Mouse (Mus musculus) kidney, postnatal 10 days (tissue): ENCODE results near the gene Lin37.

Experiments used
- DNase-seq: peaks from one replicate; pipeline ENCODE4 v3.0.0; 2021; ENCODE audit warnings: mixed read lengths

Gene Lin37

GRCm38 (mm10) chr7:30559443-30559954 lies at the start of gene Lin37:
TSS of gene Lin37 (minus strand) at chr7:30559838.
- DNase-seq = peak; percentile 98

DNA sequence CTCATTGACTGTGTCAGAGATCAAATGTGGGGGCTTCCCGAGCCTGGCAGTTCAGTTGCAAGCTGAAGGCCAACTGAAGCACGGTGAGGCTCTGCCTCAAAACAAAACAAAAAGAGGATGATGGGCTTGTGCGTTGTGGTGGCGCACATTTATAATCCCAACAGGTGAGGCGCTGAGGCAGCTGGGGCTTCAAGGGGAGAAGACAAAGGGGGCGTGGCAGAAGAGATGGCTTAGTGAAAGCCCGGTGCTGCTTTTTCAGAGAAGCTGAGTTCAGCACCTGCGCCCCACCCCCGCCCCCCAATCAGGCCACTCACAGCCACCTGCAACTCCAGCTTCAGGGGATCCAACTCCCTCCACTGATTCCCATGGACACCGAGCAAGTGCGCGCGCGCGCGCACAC lies 48.8 kb upstream of the Lin37 start:
- DNase-seq = no peak

- DNase-seq = peak; percentile 82
Observed at GRCm38 (mm10) chr7:30607706-30608309, 48.2 kb upstream of the Lin37 start.

DNA sequence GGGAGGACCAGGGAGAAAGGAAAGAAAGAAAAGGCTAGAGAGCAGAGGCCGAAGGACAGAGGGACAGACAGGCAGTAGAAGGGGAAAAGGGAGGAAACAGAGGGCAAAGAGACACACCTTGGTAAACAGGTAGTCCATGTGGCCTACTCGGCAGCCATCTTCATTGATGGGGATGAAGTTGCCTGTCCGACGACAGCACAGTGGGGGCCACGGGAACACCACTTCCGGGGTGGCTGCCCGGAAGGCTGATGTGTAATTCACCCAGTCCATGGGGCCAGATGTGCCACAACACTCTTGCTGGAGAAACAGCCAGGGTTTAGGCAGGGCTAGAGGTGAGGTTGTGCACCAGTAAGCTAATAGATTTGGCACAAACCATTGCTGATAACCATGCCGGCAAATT lies 45.3 kb upstream of the Lin37 start:
- DNase-seq = no peak

DNA sequence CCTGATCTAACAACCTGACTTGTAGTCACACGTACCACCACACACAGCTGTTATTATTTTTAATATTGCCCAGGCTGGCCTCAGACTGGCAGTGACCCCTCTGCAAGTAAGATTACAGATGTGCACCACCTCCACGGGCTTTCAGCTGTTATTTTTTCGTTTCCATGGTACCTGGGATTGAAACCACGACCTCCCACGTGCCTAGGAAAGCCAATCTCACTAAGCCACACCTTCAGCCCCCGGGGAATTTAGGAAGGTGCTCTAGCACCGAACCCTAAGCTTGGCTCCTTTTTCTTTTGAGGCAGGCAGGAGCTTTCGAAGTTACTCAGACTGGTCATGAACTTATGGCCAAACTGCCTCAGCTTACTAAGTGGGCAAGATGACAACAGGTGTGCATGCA lies 44.8 kb upstream of the Lin37 start:
- DNase-seq = no peak

DNA sequence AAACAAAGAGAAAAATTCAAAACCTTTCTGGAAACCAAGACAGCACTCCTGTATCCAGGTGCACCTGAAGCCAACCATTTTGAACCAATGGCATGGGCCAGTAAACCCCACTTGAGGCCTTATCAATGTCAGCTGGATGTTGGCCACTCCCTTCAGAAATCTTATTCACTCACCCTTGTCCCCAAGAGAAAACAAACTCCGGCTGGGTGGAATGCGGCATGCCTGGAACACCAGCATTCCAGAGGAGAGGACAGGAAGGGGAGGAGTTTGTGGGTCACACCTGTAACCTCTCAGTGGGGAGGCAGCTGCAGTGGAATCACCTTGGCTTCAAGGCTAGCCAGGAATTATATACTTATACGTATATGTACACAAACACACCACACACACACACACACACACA lies 42.9 kb upstream of the Lin37 start:
- peak; percentile 77 for DNase-seq

GRCm38 (mm10) chr7:30600651-30601050 lies 41.0 kb upstream of the Lin37 start:
- DNase-seq = peak; percentile 68

DNA sequence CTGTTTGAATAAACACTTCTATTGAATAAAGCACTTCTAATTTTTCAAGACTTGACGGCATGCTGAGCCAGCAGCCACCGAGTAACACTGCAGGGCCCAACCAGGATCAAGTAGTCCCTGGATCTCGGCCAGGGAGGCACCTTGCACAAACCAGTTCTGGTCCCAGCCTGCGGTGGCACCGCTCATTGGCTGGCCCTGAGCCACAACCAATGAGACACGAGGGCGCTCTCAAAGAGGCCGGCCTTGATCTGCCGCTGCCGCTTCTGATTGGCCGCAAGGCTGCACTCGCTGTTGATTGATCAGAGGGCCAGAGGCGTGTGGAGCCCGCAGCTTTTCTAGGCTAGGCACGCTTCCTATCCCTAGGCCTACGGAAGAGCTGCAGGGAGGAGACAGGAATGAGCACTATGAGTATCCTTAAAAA lies 40.3 kb upstream of the Lin37 start:
- DNase-seq = peak; percentile 96

GRCm38 (mm10) chr7:30598786-30599185 lies 39.1 kb upstream of the Lin37 start, which contains the start of gene Zbtb32:
TSS of gene Zbtb32 (minus strand) at chr7:30598909.
- DNase-seq = peak; percentile 4

DNA sequence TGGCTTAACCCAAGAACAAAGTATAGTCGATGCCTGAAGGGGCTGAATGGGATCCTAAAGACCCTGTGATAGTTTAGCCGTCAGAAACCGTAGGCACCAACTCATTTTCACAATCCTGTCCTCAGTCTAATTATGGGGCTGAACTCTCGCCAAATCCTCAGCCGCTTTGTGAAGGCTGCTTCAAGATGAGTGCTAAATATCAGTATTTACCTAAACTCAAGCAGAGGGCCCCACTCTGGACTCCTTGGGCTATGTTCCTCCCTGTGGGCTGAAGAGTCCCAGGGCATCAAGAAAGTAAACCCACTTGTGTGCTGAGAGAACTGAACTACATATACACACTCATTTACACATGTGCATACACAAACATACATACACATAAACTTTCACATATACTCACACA lies 37.2 kb upstream of the Lin37 start:
- no peak for DNase-seq

- no peak for DNase-seq
Observed at GRCm38 (mm10) chr7:30596093-30596492, 36.5 kb upstream of the Lin37 start.

DNA sequence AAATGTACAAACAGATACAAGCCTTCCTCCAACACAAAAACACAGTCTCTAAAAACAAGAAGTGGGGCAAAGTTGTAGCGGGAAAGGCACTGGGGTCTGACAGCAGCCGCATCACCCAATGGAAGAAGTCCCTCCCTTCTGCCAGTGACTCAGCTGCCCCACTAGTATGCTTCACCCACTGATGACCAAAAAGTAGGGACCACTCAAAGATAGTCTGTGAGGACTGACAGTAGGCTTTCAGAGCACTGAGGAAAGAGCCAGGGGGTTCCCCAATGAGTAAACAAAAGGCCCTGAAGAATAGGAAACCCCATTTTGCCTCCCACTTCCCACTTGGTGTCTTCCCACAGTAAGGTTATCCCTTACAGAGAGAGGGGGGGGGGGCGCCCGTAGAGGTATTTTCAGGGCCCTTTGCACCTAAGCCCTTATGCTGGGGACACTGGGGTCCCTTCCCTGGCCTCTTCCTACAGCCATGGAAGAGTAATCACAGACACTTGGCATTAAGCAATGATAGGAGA lies 34.9 kb upstream of the Lin37 start:
- no peak for DNase-seq

- DNase-seq = no peak
Observed at GRCm38 (mm10) chr7:30593579-30594509, 34.2 kb upstream of the Lin37 start.

- DNase-seq = no peak
Observed at GRCm38 (mm10) chr7:30592772-30593423, 33.3 kb upstream of the Lin37 start.

DNA sequence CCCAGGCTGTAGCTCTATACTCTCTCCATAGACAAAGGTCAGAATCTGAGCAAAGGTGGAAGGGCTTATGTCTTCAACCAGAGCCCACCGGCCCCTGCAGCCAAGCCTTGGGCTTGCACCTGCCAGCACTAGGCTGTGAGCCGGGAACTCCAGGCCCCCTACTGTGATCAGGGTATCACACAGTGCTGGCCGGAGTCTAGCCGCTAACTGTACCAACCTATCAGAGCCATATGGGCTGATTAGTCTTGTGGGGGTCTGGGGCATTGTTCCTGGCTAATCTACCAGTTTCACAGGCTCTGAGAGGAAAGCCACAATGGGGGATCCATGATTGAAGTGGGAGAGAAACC lies 31.9 kb upstream of the Lin37 start:
- DNase-seq = no peak

- DNase-seq = no peak
Observed at GRCm38 (mm10) chr7:30590927-30591604, 31.4 kb upstream of the Lin37 start.

GRCm38 (mm10) chr7:30589435-30590301 lies 30.0 kb upstream of the Lin37 start:
- peak; percentile 94 for DNase-seq

DNA sequence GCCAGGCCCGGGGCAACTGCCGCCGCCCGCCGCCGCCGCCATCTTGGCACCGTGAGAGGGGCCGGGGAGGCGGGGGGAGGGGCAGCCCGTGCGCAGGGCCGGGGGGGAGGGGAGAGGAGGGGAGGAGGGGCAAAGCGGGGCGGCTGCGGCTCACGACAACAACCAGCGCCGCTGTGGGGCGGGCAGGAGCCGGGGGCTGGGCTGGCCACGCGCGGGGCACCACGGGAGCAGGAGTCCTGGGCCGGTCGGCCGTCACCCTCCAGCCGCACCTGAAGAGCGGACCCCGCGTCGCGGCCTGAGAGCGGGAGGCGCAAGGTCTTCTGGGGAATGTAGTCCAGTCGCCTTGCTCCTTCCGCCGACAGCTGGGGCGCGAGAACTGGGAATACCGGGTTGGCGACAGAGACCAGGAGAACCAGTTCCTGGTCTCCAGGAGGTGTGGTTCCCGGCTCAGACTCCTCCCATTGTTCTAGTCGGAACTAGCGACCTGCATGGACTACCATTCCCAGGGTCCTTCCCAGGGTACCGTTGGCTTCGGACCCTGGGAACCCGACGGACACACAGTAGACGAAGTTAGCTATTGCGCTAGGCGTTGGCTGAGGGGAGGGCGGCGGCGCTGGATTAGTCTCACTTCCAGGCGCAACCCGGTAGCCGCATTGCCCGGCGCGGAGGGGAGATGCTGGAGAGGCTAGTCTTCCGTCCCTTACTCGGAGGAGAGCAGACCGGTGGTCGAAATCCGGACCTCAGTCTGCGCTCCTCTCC lies 29.2 kb upstream of the Lin37 start, which contains the start of gene Kmt2b:
TSS of gene Kmt2b (minus strand) at position 51 of the 759 bp plus-strand sequence.
- DNase-seq = peak; percentile 97

GRCm38 (mm10) chr7:30587842-30588667 lies 28.4 kb upstream of the Lin37 start:
- peak; percentile 65 for DNase-seq
